Mouse (Mus musculus) forebrain, embryonic 10.5 days (tissue): Measurements from ENCODE around the gene Kcnip4. TPM values are rescaled to one million over a fixed set of nuclear protein-coding genes. Genes with fewer than 3 reads are reported as not detected.

ENCODE experiments used
- DNase-seq: peaks from one replicate; pipeline ENCODE4 v3.0.0-alpha.2; 2017; ENCODE audit warnings: low spot score; ENCODE audit errors: extremely low spot score
- H3K27ac ChIP-seq: fragments of 300-500 bp; sonication (generic); 2 replicates; pipeline ENCODE4 v1.5.1; 2016; ENCODE audit warnings: mild to moderate bottlenecking
- H3K27me3 ChIP-seq: fragments of 300-500 bp; sonication (generic); 2 replicates; pipeline ENCODE4 v1.6.1; 2016; ENCODE audit warnings: mild to moderate bottlenecking; ENCODE audit not compliant: poor library complexity, severe bottlenecking
- H3K36me3 ChIP-seq: fragments of 300-500 bp; sonication (generic); replicated peaks from 2 replicates; pipeline ENCODE4 v1.6.1; 2016; ENCODE audit warnings: mild to moderate bottlenecking, moderate library complexity
- H3K4me1 ChIP-seq: fragments of 300-500 bp; sonication (generic); 2 replicates; pipeline ENCODE4 v1.6.1; 2016
- H3K4me3 ChIP-seq: fragments of 300-500 bp; sonication (generic); 2 replicates; pipeline ENCODE4 v1.5.1; 2016; ENCODE audit warnings: mild to moderate bottlenecking, moderate library complexity
- H3K9me3 ChIP-seq: fragments of 300-500 bp; sonication (generic); 2 replicates; pipeline ENCODE4 v1.6.1; 2016; ENCODE audit warnings: mild to moderate bottlenecking, moderate library complexity
- WGBS: fragments of 180-500 bp; shearing (Covaris S2); methylation state at CpG from one replicate; pipeline ENCODE4 v1.1.7; 2016; 5-methylcytosine and 5-hydroxymethylcytosine counted together
- polyA plus RNA-seq: library from polyadenylated mRNA; unstranded; fragments of >200 nt; fragmentation: Nextera tagmentation; extraction: Ambion mirVana; gene quantifications from 2 replicates; pipeline ENCODE4 v1.2.1, GENCODE M21; 2016

Kcnip4 gene
- polyA plus RNA-seq, 1 experiment from 2014 or later, result 1.0 TPM

GRCm38 (mm10) chr5:49283403-49283802 is 241.3 kb downstream of the Kcnip4 start:
- no peaks in the 10 kb centered on the region for H3K36me3 ChIP-seq
- no peak overlapping the region for H3K4me3 ChIP-seq
- H3K27me3 ChIP-seq, result no peaks in the 10 kb centered on the region
- WGBS, result 67% methylated on average over 5 of the region's 5 CpGs
- H3K27ac ChIP-seq, result no peak overlapping the region
- DNase-seq, result no peak
- H3K9me3 ChIP-seq, result no peaks in the 10 kb centered on the region
- peaks cover 18% of the 10 kb centered on the region for H3K4me1 ChIP-seq

- Histone ChIP-seq H3K9me3 (no peaks in the 10 kb centered on the region), H3K4me3 (no peak overlapping the region), H3K36me3 (no peaks in the 10 kb centered on the region), H3K27ac (no peak overlapping the region), H3K4me1 (no peaks in the 10 kb centered on the region), H3K27me3 (no peaks in the 10 kb centered on the region)
- no peak for DNase-seq
Observed at GRCm38 (mm10) chr5:49271864-49272263, 252.8 kb downstream of the Kcnip4 start.

- no peak for DNase-seq
- no peaks in the 10 kb centered on the region for H3K4me1 ChIP-seq
- H3K36me3 ChIP-seq, result no peaks in the 10 kb centered on the region
- H3K4me3 ChIP-seq, result no peak overlapping the region
- no peaks in the 10 kb centered on the region for H3K27me3 ChIP-seq
- no peak overlapping the region for H3K27ac ChIP-seq
- WGBS, result 91% methylated on average over 8 of the region's 8 CpGs
- no peaks in the 10 kb centered on the region for H3K9me3 ChIP-seq
Observed at GRCm38 (mm10) chr5:49268807-49269206, 255.9 kb downstream of the Kcnip4 start.

- no peaks in the 10 kb centered on the region for H3K27me3 ChIP-seq
Observed at GRCm38 (mm10) chr5:49259356-49259755, 265.4 kb downstream of the Kcnip4 start.

GRCm38 (mm10) chr5:49256850-49257249 is 267.9 kb downstream of the Kcnip4 start:
- no peak overlapping the region for H3K27ac ChIP-seq
- H3K9me3 ChIP-seq, result no peaks in the 10 kb centered on the region
- no peak overlapping the region for H3K4me3 ChIP-seq
- whole genome bisulfite sequencing, result 83% methylated on average over 3 of the region's 3 CpGs
- H3K36me3 ChIP-seq, result no peaks in the 10 kb centered on the region
- no peaks in the 10 kb centered on the region for H3K4me1 ChIP-seq
- no peak for DNase-seq
- no peaks in the 10 kb centered on the region for H3K27me3 ChIP-seq

More at GRCm38 (mm10) chr5:49259356-49259755, 265.4 kb downstream of the Kcnip4 start:
- Histone ChIP-seq H3K4me1 (no peaks in the 10 kb centered on the region), H3K36me3 (no peaks in the 10 kb centered on the region), H3K4me3 (no peak overlapping the region), H3K27ac (no peak overlapping the region), H3K9me3 (no peaks in the 10 kb centered on the region)
- 89% methylated on average over 4 of the region's 4 CpGs for WGBS
- no peak for DNase-seq

- H3K9me3 ChIP-seq, result no peaks in the 10 kb centered on the region
- no peaks in the 10 kb centered on the region for H3K4me1 ChIP-seq
- no peak overlapping the region for H3K4me3 ChIP-seq
- 85% methylated on average over 4 of the region's 4 CpGs for WGBS
- DNase-seq, result no peak
- no peaks in the 10 kb centered on the region for H3K27me3 ChIP-seq
- H3K36me3 ChIP-seq, result no peaks in the 10 kb centered on the region
- H3K27ac ChIP-seq, result no peak overlapping the region
Observed at GRCm38 (mm10) chr5:49255983-49256382, 268.7 kb downstream of the Kcnip4 start.

- H3K36me3 ChIP-seq, result no peaks in the 10 kb centered on the region
- H3K9me3 ChIP-seq, result no peaks in the 10 kb centered on the region
- 89% methylated on average over 2 of the region's 2 CpGs for WGBS
- no peak overlapping the region for H3K27ac ChIP-seq
- H3K27me3 ChIP-seq, result no peaks in the 10 kb centered on the region
- no peak for DNase-seq
- no peak overlapping the region for H3K4me3 ChIP-seq
- no peaks in the 10 kb centered on the region for H3K4me1 ChIP-seq
Observed at GRCm38 (mm10) chr5:49247081-49247480, 277.6 kb downstream of the Kcnip4 start.

- H3K27ac ChIP-seq, result no peak overlapping the region
- no peaks in the 10 kb centered on the region for H3K4me1 ChIP-seq
- H3K4me3 ChIP-seq, result no peak overlapping the region
- no peak for DNase-seq
- 71% methylated on average over 4 of the region's 4 CpGs for WGBS
- no peaks in the 10 kb centered on the region for H3K9me3 ChIP-seq
- H3K36me3 ChIP-seq, result no peaks in the 10 kb centered on the region
- H3K27me3 ChIP-seq, result no peaks in the 10 kb centered on the region
Observed at GRCm38 (mm10) chr5:49244414-49244813, 280.3 kb downstream of the Kcnip4 start.

- Histone ChIP-seq H3K27me3 (no peaks in the 10 kb centered on the region), H3K27ac (no peak overlapping the region), H3K9me3 (no peaks in the 10 kb centered on the region), H3K4me1 (no peaks in the 10 kb centered on the region), H3K4me3 (no peak overlapping the region), H3K36me3 (no peaks in the 10 kb centered on the region)
- WGBS, result 99% methylated on average over 6 of the region's 6 CpGs
- no peak for DNase-seq
Observed at GRCm38 (mm10) chr5:49241708-49242107, 283.0 kb downstream of the Kcnip4 start.

- Histone ChIP-seq H3K9me3 (no peaks in the 10 kb centered on the region), H3K27me3 (no peaks in the 10 kb centered on the region), H3K27ac (no peak overlapping the region), H3K36me3 (no peaks in the 10 kb centered on the region), H3K4me3 (no peak overlapping the region), H3K4me1 (peaks cover 4% of the 10 kb centered on the region)
- WGBS, result 50% methylated on average over 4 of the region's 4 CpGs
- no peak for DNase-seq
Observed at GRCm38 (mm10) chr5:49201164-49201756, 323.4 kb downstream of the Kcnip4 start.

GRCm38 (mm10) chr5:49188236-49188635 is 336.5 kb downstream of the Kcnip4 start:
- no peak overlapping the region for H3K27ac ChIP-seq
- H3K27me3 ChIP-seq, result no peaks in the 10 kb centered on the region
- no peak overlapping the region for H3K4me3 ChIP-seq
- H3K9me3 ChIP-seq, result no peaks in the 10 kb centered on the region; the same call in 1 of the 2 replicates
- no peak for DNase-seq
- H3K36me3 ChIP-seq, result no peaks in the 10 kb centered on the region
- no peaks in the 10 kb centered on the region for H3K4me1 ChIP-seq
- 90% methylated on average over 1 of the region's 1 CpGs for WGBS

- Histone ChIP-seq H3K27ac (no peak overlapping the region), H3K4me3 (no peak overlapping the region), H3K4me1 (no peaks in the 10 kb centered on the region), H3K36me3 (no peaks in the 10 kb centered on the region), H3K9me3 (no peaks in the 10 kb centered on the region), H3K27me3 (no peaks in the 10 kb centered on the region)
- DNase-seq, result no peak
- 85% methylated on average over 2 of the region's 2 CpGs for WGBS
Observed at GRCm38 (mm10) chr5:49150116-49150811, 374.4 kb downstream of the Kcnip4 start.

- no peaks in the 10 kb centered on the region for H3K36me3 ChIP-seq
- no peaks in the 10 kb centered on the region for H3K9me3 ChIP-seq
- no peak overlapping the region for H3K27ac ChIP-seq
- H3K4me3 ChIP-seq, result no peak overlapping the region
- WGBS, result 88% methylated on average over 2 of the region's 2 CpGs
- no peak for DNase-seq
- H3K27me3 ChIP-seq, result no peaks in the 10 kb centered on the region
- H3K4me1 ChIP-seq, result no peaks in the 10 kb centered on the region
Observed at GRCm38 (mm10) chr5:49149684-49150083, 375.0 kb downstream of the Kcnip4 start.
